Mouse (Mus musculus) C3H10T1/2 (cell line): Measurements from ENCODE around the gene Cd6. TPM values are rescaled to one million over a fixed set of nuclear protein-coding genes. Genes with fewer than 3 reads are reported as not detected.

ENCODE experiments used
- polyA plus RNA-seq, 2 experiments: library from polyadenylated mRNA; unstranded; fragments of >200 nt; fragmentation: generic; extraction: Trizol; gene quantifications; one replicate each; pipeline ENCODE4 v1.2.1; 2012; ENCODE audit warnings: missing spikeins in 2 of 2

Gene Cd6
- not detected for polyA plus RNA-seq

GRCm38 (mm10) chr19:10829436-10830175 lies at the start of gene Cd6:
Gene Cd6, minus strand, starts transcription at chr19:10830058.

GRCm38 (mm10) chr19:10869886-10870527 lies 40.1 kb upstream of the Cd6 start, which contains the start of gene Tmem132a:
Gene Tmem132a, minus strand, starts transcription at chr19:10869940.

GRCm38 (mm10) chr19:10839010-10839892 lies 9.4 kb upstream of the Cd6 start, which contains the start of gene Slc15a3:
Gene Slc15a3, plus strand, starts transcription at chr19:10839727.

Other genes starting within 250 kb of the Cd6 start
- 100 to 1,000 TPM; 435 to 445 TPM for gene Ddb1, start 224.7 kb downstream of the Cd6 start, polyA plus RNA-seq
- gene Tkfc, start 224.4 kb downstream of the Cd6 start, polyA plus RNA-seq, result 10 to 100 TPM; 18.0 to 40.0 TPM
- gene Vwce, start 195.8 kb downstream of the Cd6 start, polyA plus RNA-seq, result under 1 TPM; 0.04 to 0.20 TPM
- under 1 TPM in 1 of 2 experiments, not detected in 1; 0.01 TPM for gene Pga5, start 152.0 kb downstream of the Cd6 start, polyA plus RNA-seq
- gene Vps37c, start 141.3 kb downstream of the Cd6 start, polyA plus RNA-seq, result 10 to 100 TPM; 13.6 to 25.7 TPM
- under 1 TPM in 1 of 2 experiments, not detected in 1; 0.05 TPM for gene Cd5, start 91.1 kb downstream of the Cd6 start, polyA plus RNA-seq
- gene Slc15a3, start 9.7 kb upstream of the Cd6 start, polyA plus RNA-seq, result under 1 TPM; 0.14 to 0.30 TPM
- gene Tmem132a, start 39.9 kb upstream of the Cd6 start, polyA plus RNA-seq, result 10 to 100 TPM; 29.2 to 92.3 TPM
- 100 to 1,000 TPM in 1 of 2 experiments, 10 to 100 TPM in 1; 86.0 to 103 TPM for gene Tmem109, start 51.9 kb upstream of the Cd6 start, polyA plus RNA-seq
- 100 to 1,000 TPM; 204 to 245 TPM for gene Prpf19, start 65.2 kb upstream of the Cd6 start, polyA plus RNA-seq
- under 1 TPM in 1 of 2 experiments, not detected in 1; 0.17 TPM for gene Zp1, start 90.6 kb upstream of the Cd6 start, polyA plus RNA-seq
- under 1 TPM; 0.01 to 0.06 TPM for gene Ptgdr2, start 107.1 kb upstream of the Cd6 start, polyA plus RNA-seq
- gene Ccdc86, start 119.2 kb upstream of the Cd6 start, polyA plus RNA-seq, result 10 to 100 TPM; 12.0 to 31.9 TPM
- not detected for gene Ms4a10, start 144.6 kb upstream of the Cd6 start, polyA plus RNA-seq
- gene Ms4a15, start 163.2 kb upstream of the Cd6 start, polyA plus RNA-seq, result not detected
- not detected for gene Ms4a18, start 188.0 kb upstream of the Cd6 start, polyA plus RNA-seq